Mouse (Mus musculus): ENCODE measurements at regions not wholly inside any gene's neighbourhood (a gene's known extent, or its start where the extent isn't known, plus 50 kb on each side); places are given as distances from the start of the nearest gene placed in this dataset.

GRCm38 (mm10) chr4:91596619-91597018 lies 196.0 kb upstream of the Elavl2 start:
- DNase-seq (ENCODE audit: low spot score) = no peak

- no peak for DNase-seq (ENCODE audit: low spot score)
Measured at GRCm38 (mm10) chr4:91595766-91596165, 195.2 kb upstream of the Elavl2 start.

- DNase-seq (ENCODE audit: low spot score) = no peak
Measured at GRCm38 (mm10) chr4:91589779-91590178, 189.2 kb upstream of the Elavl2 start.

- DNase-seq (ENCODE audit: low spot score) = no peak
Measured at GRCm38 (mm10) chr4:91587541-91588059, 187.0 kb upstream of the Elavl2 start.

- no peak for DNase-seq (ENCODE audit: low spot score)
Measured at GRCm38 (mm10) chr4:91583035-91583434, 182.4 kb upstream of the Elavl2 start.

- DNase-seq (ENCODE audit: low spot score) = peak; percentile 39
Measured at GRCm38 (mm10) chr4:91557452-91557851, 156.9 kb upstream of the Elavl2 start.

- peak; percentile 78 for DNase-seq (ENCODE audit: low spot score)
Measured at GRCm38 (mm10) chr4:91556959-91557358, 156.4 kb upstream of the Elavl2 start.

GRCm38 (mm10) chr4:91524367-91524766 lies 123.8 kb upstream of the Elavl2 start:
- DNase-seq (ENCODE audit: low spot score) = no peak

GRCm38 (mm10) chr4:91511543-91511942 lies 111.0 kb upstream of the Elavl2 start:
- DNase-seq (ENCODE audit: low spot score) = no peak

- DNase-seq (ENCODE audit: low spot score) = no peak
Measured at GRCm38 (mm10) chr4:91509937-91510336, 109.4 kb upstream of the Elavl2 start.

GRCm38 (mm10) chr4:91503273-91503672 lies 102.7 kb upstream of the Elavl2 start:
- no peak for DNase-seq (ENCODE audit: low spot score)

- no peak for DNase-seq (ENCODE audit: low spot score)
Measured at GRCm38 (mm10) chr4:91481863-91482475, 81.4 kb upstream of the Elavl2 start.
